Mouse (Mus musculus): ENCODE data around the gene Dicer1. TPM values are rescaled to one million over a fixed set of nuclear protein-coding genes. Genes with fewer than 3 reads are reported as not detected.

Gene Dicer1
- total RNA-seq, 2 experiments from 2014 or later: 29.9 to 34.9 TPM

Other genes starting within 250 kb of the Dicer1 start
- gene Clmn, start 113.1 kb upstream of the Dicer1 start, total RNA-seq (2021): 1 to 10 TPM; 1.9 to 2.1 TPM